Mouse (Mus musculus) megakaryocyte, embryonic 14.5 days (primary cell): Measurements from ENCODE around the gene Bcl2l1.

ENCODE experiments used
- FLI1 ChIP-seq: IDR thresholded peaks from 2 replicates; pipeline ENCODE4 v1.6.1; 2012; ENCODE audit warnings: low read length, inconsistent platforms, mixed read lengths
- GATA1 ChIP-seq: IDR thresholded peaks from 3 replicates; pipeline ENCODE4 v1.6.1; 2012; ENCODE audit warnings: mixed read lengths, low read length, inconsistent platforms, borderline replicate concordance

DNA sequence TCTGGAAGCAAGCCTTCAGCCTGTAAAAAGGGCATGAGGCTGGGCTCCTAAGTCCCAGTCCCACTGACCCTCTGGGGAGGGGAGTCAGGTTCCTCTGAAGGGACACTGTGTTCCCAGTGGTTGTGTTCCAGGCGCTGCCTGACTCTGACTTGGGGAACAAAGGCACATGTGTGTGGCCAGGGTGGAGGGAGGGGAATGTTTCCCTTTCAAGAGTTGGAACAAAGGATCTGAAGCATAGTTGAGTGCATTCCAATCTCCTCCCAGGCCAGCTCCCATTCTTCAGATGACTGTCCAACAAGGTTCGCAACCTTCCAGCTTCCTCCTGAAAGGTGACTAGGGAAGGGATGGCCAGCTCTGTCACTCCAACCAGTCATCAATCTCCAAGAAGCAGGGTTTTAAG, 11.2 kb downstream of the Bcl2l1 start:
- TF ChIP-seq GATA1 (no peak), FLI1 (no peak)
